Mouse (Mus musculus) intestine, embryonic 16.5 days (tissue): ENCODE results near the gene Gzma. TPM values are rescaled to one million over a fixed set of nuclear protein-coding genes. Genes with fewer than 3 reads are reported as not detected.

Experiments
- ATAC-seq: fragments of 200-750 bp; cut with Nextera tagmentation; 2 replicates; pipeline ENCODE4 v1.8.0; 2017; ENCODE audit warnings: moderate TSS enrichment, moderate library complexity
- H3K27ac ChIP-seq: fragments of 300-500 bp; sonication (generic); 2 replicates; pipeline ENCODE4 v1.5.1; 2014; ENCODE audit warnings: mild to moderate bottlenecking, low read length
- H3K27me3 ChIP-seq: fragments of 300-500 bp; sonication (generic); replicated peaks from 2 replicates; pipeline ENCODE4 v1.6.1; 2014; ENCODE audit warnings: low read length, control low read depth, mixed read lengths; ENCODE audit not compliant: control insufficient read depth, insufficient read depth
- H3K36me3 ChIP-seq: fragments of 300-500 bp; sonication (generic); 2 replicates; pipeline ENCODE4 v1.6.1; 2014; ENCODE audit warnings: low read length, control low read depth; ENCODE audit not compliant: control insufficient read depth, insufficient read depth
- H3K4me1 ChIP-seq: fragments of 300-500 bp; sonication (generic); 2 replicates; pipeline ENCODE4 v1.6.1; 2014; ENCODE audit warnings: low read length, control low read depth, mixed read lengths; ENCODE audit not compliant: control insufficient read depth, insufficient read depth
- H3K4me2 ChIP-seq: fragments of 300-500 bp; sonication (generic); 2 replicates; pipeline ENCODE4 v1.6.1; 2014; ENCODE audit warnings: low read depth, low read length, control low read depth
- H3K4me3 ChIP-seq: fragments of 300-500 bp; sonication (generic); 2 replicates; pipeline ENCODE4 v1.5.1; 2014; ENCODE audit warnings: mild to moderate bottlenecking, low read length
- H3K9ac ChIP-seq: fragments of 300-500 bp; sonication (generic); 2 replicates; pipeline ENCODE4 v1.6.1; 2014; ENCODE audit warnings: low read depth, low read length
- H3K9me3 ChIP-seq: fragments of 300-500 bp; sonication (generic); 2 replicates; pipeline ENCODE4 v1.6.1; 2016; ENCODE audit warnings: low read length, control low read depth; ENCODE audit not compliant: control insufficient read depth
- WGBS: fragments of 180-500 bp; shearing (Covaris S2); extraction: QIAGEN DNeasy Blood & Tissue Kit; methylation state at CpG from one replicate; pipeline ENCODE4 v1.1.7; 2014; 5-methylcytosine and 5-hydroxymethylcytosine counted together
- polyA plus RNA-seq: library from polyadenylated mRNA; unstranded; fragments of >200 nt; fragmentation: Nextera tagmentation; extraction: Ambion mirVana; gene quantifications from 2 replicates; pipeline ENCODE4 v1.2.1, GENCODE M21; 2015

Gzma gene
- polyA plus RNA-seq, 1 experiment from 2014 or later: 3.9 TPM

- no peaks in the 10 kb centered on the region; the same call in 1 of the 2 replicates for H3K4me1 ChIP-seq
- no peaks in the 10 kb centered on the region; the same call in 1 of the 2 replicates for H3K36me3 ChIP-seq
- H3K27ac ChIP-seq: no peak overlapping the region
- no peak overlapping the region for H3K4me2 ChIP-seq
- 70% methylated on average over 3 of the region's 3 CpGs for WGBS
- H3K9me3 ChIP-seq: no peaks in the 10 kb centered on the region
- H3K4me3 ChIP-seq: no peak overlapping the region
- no peaks in the 10 kb centered on the region for H3K27me3 ChIP-seq
- H3K9ac ChIP-seq: no peak overlapping the region
- no peak for ATAC-seq
These were observed 53.1 kb downstream of the Gzma start for GRCm38 (mm10) chr13:113047647-113048046.

GRCm38 (mm10) chr13:113047018-113047417 lies 53.8 kb downstream of the Gzma start:
- Histone ChIP-seq H3K27ac (no peak overlapping the region), H3K9ac (no peak overlapping the region), H3K9me3 (no peaks in the 10 kb centered on the region), H3K36me3 (peaks cover 2% of the 10 kb centered on the region; the same call in 1 of the 2 replicates), H3K27me3 (no peaks in the 10 kb centered on the region), H3K4me3 (no peak overlapping the region), H3K4me2 (no peak overlapping the region), H3K4me1 (no peaks in the 10 kb centered on the region; the same call in 1 of the 2 replicates)
- ATAC-seq: peak; percentile 7; the same call in 1 of the 2 replicates

- Histone ChIP-seq H3K4me2 (peak within 1 kb of the TSS; percentile 48), H3K4me3 (peak within 1 kb of the TSS; percentile 55), H3K9me3 (no peaks in the 10 kb centered on the region), H3K27me3 (no peaks in the 10 kb centered on the region), H3K4me1 (no peaks in the 10 kb centered on the region; the same call in 1 of the 2 replicates), H3K36me3 (peaks cover 5% of the 10 kb centered on the region; the same call in 1 of the 2 replicates), H3K27ac (peak within 1 kb of the TSS; percentile 45), H3K9ac (peak within 1 kb of the TSS; percentile 67)
- peak; percentile 93 for ATAC-seq
- 4% methylated on average over 21 of the region's 21 CpGs for WGBS
These were observed 54.4 kb downstream of the Gzma start, which contains the start of gene Gpx8 for GRCm38 (mm10) chr13:113046211-113046883. Gene Gpx8 (minus strand): TSS chr13:113046410.

GRCm38 (mm10) chr13:113045458-113046110 lies 55.2 kb downstream of the Gzma start:
- Histone ChIP-seq H3K4me2 (peak overlapping the region; percentile 48), H3K4me1 (no peaks in the 10 kb centered on the region; the same call in 1 of the 2 replicates), H3K9me3 (no peaks in the 10 kb centered on the region), H3K27me3 (no peaks in the 10 kb centered on the region), H3K27ac (peak overlapping the region; percentile 45; the same call in 1 of the 2 replicates), H3K4me3 (peak overlapping the region; percentile 55), H3K9ac (peak overlapping the region; percentile 67), H3K36me3 (peaks cover 5% of the 10 kb centered on the region; the same call in 1 of the 2 replicates)
- ATAC-seq: no peak
- 9% methylated on average over 18 of the region's 18 CpGs for WGBS

GRCm38 (mm10) chr13:113044876-113045275 lies 55.9 kb downstream of the Gzma start:
- Histone ChIP-seq H3K4me3 (peak overlapping the region; percentile 55), H3K27me3 (no peaks in the 10 kb centered on the region), H3K27ac (no peak overlapping the region), H3K9me3 (no peaks in the 10 kb centered on the region), H3K9ac (peak overlapping the region; percentile 67; the same call in 1 of the 2 replicates), H3K4me1 (no peaks in the 10 kb centered on the region; the same call in 1 of the 2 replicates), H3K4me2 (peak overlapping the region; percentile 48), H3K36me3 (peaks cover 5% of the 10 kb centered on the region; the same call in 1 of the 2 replicates)
- WGBS: 43% methylated on average over 3 of the region's 3 CpGs
- no peak for ATAC-seq

Other genes with a start within 250 kb of the Gzma start
- gene Mtrex, start 173.6 kb downstream of the Gzma start, polyA plus RNA-seq: 48.1 and 51.5 TPM in 2 replicates
- 8.7 and 10.2 TPM in 2 replicates for gene Dhx29, start 173.5 kb downstream of the Gzma start, polyA plus RNA-seq
- 0.13 and 0.32 TPM in 2 replicates for gene Ccno, start 113.2 kb downstream of the Gzma start, polyA plus RNA-seq
- gene Mcidas, start 107.1 kb downstream of the Gzma start, polyA plus RNA-seq: 0.05 TPM in 1 of 2 replicates, not detected in the other
- gene Cdc20b, start 65.9 kb downstream of the Gzma start, polyA plus RNA-seq: not detected in 2 replicates
- 80.4 and 91.0 TPM in 2 replicates for gene Gpx8, start 54.6 kb downstream of the Gzma start, polyA plus RNA-seq
- gene Esm1, start 108.7 kb upstream of the Gzma start, polyA plus RNA-seq: 3.6 and 4.8 TPM in 2 replicates
- gene Gzmk, start 124.9 kb upstream of the Gzma start, polyA plus RNA-seq: not detected in 2 replicates
- 1.8 and 2.0 TPM in 2 replicates for gene BC067074, start 192.2 kb upstream of the Gzma start, polyA plus RNA-seq